Mouse (Mus musculus) left cerebral cortex, postnatal 36 days (tissue): ENCODE measurements around the gene Ezr. TPM values are rescaled to one million over a fixed set of nuclear protein-coding genes. Genes with fewer than 3 reads are reported as not detected.

Experiments
- DNase-seq, 2 experiments: peaks; one replicate each; pipeline ENCODE4 v3.0.0; 2021 to 2022; ENCODE audit warnings: low spot score in 2 of 2, mixed read lengths in 1 of 2
- intact Hi-C: fragments of 180-260 bp; cut with DNase I; formaldehyde crosslinking; loops from one replicate; pipeline ENCODE4 v1.15.1; 2025
- total RNA-seq, 2 experiments: library from RNA; stranded (reverse); gene quantifications; 2 replicates each; pipeline ENCODE4 v1.2.3; 2021

Ezr gene
- total RNA-seq, 2 experiments from 2014 or later, result 51.1 to 51.8 TPM

DNA sequence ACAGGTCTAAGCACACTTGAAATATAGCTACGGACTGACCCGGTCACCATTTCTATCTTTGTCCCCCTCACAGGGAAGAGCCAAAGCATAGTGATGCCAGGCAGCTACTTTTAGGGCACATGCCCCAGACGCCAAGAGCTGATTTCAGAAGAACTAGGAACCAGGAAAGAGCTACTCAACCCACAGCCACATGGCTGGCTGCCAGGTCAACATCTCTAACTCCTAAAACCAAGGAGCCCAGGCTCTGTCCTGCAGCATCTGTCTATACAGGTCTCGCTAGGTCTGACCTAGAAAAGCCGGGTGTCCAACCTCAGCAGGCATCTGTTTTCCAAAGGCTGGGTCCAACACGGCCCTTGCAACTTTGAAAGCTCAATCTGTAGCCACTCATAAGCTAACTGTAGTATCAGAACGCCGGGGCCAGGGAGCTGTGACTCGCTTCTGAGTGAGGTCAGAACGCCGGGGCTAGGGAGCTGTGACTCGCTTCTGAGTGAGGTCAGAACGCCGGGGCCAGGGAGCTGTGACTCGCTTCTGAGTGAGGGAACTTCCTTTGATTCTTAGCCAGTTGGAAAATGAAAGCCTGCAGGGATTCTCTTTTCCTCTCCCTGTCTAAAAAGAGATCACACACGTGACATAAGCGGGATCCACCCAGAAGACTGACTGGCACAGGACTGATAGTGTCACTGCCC is 33.7 kb downstream of the Ezr start:
- intact Hi-C loops, result no loop called here

DNA sequence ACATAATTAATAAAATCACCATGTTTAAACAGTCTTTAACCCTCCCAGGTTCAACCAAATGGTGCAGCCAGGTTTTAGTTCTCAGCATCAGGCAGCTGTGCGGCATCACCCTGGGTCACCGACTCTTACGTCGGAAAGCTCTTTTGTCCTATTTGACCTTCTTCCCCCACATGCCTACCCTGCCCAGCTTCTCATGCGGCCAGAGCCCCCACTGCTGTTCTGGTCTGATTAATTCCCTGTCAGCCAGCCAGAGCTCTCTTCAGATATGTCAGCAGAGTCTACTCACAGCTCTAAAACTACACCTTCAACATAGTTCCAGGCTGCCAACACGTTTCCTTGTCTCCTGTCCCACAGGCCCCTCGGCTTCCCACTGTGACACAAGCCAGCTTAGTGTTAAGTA is 35.1 kb downstream of the Ezr start:
- intact Hi-C loops, result no loop called here
- no peak for DNase-seq

More for the DNA sequence above, 33.7 kb downstream of the Ezr start:
- no peak for DNase-seq

DNA sequence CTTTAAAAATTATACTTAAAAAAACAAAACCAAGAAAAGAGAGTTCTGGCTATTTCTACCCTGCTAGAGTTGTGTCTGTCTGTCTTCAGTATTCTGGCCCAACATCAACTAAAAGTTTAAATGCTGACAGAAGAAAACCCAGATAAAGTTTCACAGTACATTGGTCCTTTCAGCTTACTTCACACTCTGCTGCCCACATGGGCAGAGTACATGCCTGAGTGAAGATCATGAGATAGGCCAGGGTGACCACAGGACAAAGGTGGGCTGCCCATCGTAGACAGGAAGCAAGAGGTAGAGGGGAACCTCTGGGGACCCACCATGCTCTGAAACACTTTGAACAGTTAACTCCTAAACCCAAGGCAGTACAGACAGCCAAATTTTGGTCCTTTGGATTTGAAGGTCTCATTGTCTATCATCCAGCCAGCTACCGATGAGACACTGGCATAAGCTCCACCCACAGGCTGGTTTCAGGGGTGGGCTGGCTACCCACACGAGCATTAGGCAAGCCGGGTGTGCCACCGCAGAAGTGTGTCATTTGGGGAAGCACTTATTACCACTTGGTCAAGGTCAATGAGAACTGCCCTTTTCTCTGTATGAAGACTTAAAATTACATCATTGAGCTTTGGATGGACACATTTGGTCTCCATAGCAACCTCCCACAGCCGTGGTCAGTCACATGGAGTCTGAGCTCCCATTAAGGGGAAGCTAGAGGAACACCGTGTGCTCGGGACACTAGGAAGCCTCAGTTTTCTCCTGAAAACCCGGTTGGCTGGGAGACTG is 35.9 kb downstream of the Ezr start:
- DNase-seq, result no peak
- intact Hi-C loops, result no loop called here

DNA sequence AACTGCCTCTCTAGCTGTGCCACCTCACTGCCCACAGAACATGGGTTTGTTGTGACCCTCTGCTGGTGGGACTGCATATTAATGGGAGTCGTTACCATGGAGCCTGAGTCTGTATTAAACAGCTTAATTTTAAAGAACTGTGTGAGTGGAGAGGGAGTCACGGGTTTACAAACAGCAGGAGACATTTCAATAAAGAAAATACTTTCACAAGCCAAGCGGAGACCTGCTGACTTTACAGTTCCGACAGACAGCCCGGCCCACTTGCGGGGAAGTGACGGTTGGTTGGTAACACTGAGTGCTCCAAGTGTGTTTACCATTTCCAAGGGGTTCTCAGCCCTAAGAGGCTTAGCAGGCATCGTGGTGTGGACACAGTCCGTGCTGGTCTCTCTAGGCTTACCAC is 36.6 kb downstream of the Ezr start:
- DNase-seq, result no peak
- intact Hi-C loops, result no loop called here

GRCm38 (mm10) chr17:6745503-6745902 is 37.1 kb downstream of the Ezr start:
- intact Hi-C loops, result no loop called here

DNA sequence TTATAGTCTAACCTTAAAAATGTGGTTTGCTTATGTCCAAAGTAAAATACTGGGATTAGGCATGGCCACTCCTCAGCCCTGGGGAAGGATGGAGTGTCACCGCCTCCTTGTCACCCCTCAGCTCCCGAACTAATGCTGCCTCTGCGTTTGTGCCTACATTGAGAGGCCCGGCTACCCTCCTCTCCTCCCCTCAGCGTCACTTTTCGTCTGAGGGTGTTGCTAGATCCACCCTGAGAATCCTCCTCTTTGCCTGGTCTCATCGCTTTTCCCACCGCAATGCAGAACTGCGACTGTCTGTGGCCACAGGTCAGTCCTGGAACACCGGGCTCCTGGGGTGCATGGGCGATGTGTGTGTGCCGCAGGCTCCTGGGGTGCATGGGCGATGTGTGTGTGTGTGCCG is 37.7 kb downstream of the Ezr start:
- intact Hi-C loops, result no loop called here
- DNase-seq, result no peak

More at GRCm38 (mm10) chr17:6745503-6745902, 37.1 kb downstream of the Ezr start:
- DNase-seq, result no peak

GRCm38 (mm10) chr17:6744366-6744765 is 38.2 kb downstream of the Ezr start:
- intact Hi-C loops, result no loop called here
- no peak for DNase-seq

DNA sequence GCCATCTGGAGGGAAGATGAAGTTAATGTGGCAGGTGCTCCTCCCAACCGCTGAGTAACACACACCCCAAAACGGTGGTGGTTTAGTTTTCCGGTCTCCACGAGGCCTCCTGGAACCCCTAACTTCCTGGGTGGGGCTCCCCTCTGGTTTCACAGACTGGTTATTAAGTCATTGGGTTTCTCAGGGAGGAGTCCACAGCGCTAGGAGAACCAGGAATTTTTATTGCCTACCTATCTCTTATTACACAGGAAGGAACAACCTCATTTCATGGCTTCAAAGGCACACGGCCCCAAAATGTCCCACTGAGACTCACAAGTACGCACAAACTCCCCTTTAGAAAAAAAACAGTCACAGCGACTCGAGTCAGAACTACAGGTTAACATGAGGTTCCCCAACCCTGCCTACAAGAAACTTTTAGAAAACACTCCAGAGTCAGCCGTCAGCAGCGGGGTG is 38.8 kb downstream of the Ezr start:
- intact Hi-C loops, result no loop called here
- DNase-seq, result no peak

DNA sequence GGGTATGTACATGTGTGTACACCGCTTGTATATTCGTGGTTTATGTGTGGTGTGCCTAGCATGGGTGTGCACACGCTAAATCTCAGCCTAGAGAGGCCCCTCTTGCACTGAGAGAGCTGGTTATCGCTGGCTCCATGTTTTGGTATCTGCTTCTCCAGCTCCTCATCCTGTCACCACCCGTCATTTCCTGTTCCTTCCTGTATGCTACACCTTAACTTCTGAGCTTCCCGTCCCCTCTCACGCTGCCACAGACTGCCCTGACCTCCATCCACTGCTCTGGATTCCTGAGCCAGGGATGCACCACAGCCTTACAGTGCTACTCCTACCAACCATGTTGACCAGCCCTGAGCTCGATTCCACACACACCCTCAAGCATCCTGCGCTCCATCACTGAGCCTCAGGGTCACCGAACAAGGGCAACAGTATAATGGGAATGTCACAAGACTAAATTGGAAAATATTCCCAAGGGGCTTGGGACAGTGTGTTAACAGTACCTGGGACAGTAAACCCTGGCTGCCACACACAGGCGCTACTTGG is 39.5 kb downstream of the Ezr start:
- intact Hi-C loops, result no loop called here
- DNase-seq, result no peak

- no peak for DNase-seq
- intact Hi-C loops, result no loop called here
Measured at GRCm38 (mm10) chr17:6742083-6743038, 40.2 kb downstream of the Ezr start.

DNA sequence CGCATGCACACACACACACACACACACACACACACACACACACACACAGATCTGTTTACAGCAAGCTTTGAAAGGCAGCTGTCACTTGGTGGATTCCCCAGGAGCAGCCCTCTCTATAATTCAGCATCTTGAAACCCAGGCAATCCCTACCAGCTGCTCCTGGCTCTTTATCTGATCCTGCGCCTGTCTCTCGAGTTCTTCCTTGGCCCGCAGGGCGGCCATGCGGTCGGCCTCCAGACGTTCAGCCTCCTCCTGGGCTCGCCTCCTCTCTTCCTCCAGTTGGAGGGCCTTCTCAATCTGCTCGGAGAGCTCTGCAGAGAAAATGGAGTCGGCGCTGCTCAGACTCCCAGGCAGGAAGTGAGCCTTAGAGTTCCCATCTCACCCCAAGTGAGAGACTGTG is 41.3 kb downstream of the Ezr start:
- DNase-seq, result no peak
- intact Hi-C loops, result no loop called here

DNA sequence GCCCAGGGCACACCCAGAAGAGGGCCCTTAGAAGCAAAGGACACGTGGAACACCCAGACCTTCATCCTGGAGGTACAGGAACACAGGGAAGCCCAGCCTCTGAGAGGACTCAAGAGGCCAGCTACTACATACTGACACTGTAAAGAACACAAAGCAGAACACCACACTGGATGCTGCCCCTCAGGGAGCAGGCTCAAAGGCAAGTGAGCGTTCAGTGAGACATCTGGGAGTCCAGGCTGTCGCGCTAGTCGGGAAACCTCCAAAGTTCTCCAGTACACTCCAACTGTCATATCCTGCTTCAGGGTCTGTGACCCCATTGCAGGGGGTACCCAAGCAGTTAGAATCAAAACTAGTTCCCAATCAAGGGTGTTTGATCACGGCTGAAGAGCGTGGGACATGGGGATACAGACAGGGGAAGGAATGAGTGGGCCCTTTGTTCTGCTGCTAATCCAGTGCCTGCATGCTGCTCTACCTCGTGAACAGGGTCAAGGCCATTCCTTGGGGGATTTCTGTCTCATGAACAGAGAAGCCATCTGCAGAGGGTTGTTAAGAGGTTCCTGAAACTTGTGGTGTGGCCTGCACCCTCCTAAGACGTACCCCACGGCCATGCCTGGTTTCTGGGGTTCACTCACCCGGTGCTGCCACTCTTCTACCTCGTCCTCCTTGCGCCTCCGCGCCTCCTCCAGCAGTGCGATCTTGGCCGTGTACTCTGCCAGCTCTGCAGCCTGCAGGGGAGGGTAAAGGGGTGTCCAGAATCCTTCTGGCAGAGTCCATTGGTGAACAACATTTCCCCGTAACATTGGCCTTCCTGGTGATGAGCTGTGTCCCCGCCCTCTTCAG is 42.0 kb downstream of the Ezr start:
- intact Hi-C loops, result no loop called here
- no peak for DNase-seq

DNA sequence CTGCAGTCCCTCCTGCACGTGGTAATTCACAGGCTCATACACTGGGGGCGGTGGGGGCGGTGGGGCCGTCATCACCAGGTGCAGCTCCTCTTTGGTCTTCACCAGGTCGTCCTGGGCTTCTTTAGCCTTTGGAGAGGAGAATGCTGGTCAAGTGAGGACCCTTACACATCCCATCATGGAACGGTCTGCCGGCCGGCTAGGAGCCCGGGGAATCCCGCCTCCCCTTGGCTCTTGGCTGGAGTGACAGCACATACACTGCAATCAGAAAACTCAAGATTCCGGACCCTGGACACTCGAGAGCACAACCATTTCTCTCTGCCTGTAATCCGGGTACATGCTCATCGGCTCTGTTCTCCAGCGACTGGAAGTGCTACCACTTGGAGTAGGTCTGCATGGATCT is 42.8 kb downstream of the Ezr start:
- intact Hi-C loops, result no loop called here
- no peak for DNase-seq

DNA sequence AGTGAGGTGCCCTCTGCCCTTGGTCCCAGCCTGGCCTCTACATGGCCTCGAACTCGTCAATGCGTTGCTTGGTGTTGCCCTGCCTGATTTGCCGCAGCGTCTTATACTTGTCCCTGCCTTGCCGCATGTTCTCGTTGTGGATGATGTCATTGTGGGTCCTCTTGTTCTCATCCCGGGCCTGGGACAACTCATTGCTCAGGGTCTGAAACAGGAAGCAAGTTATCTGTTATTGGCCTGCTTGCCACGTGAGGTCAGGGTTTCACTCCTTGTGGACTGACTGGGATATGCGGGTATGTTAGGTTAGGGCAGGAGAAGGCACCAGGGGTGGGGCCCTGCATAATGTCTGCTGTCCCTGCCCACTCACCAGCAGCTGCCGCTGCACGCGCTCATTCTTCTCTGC is 43.3 kb downstream of the Ezr start:
- intact Hi-C loops, result no loop called here

DNA sequence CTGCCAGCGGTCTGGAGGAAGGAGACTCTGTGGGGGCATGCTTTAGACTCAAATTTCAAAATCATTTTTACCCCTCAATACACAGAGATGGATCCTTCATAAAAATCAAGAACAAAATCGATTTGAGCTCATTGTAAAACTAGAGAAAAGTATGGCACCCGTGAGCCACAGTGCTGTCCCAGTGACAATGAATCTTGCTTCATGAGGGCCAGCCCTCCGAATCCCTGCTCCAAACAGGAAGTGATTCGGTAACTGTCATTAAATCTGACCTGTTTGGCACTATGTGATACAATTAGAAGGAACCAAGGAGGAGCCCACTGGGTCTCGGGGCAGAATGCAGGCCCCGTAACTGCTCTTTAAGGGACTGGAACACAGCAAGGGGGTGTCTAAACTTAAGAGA is 43.7 kb downstream of the Ezr start:
- intact Hi-C loops, result no loop called here
- DNase-seq, result no peak

More for the DNA sequence above, 43.3 kb downstream of the Ezr start:
- DNase-seq, result no peak

DNA sequence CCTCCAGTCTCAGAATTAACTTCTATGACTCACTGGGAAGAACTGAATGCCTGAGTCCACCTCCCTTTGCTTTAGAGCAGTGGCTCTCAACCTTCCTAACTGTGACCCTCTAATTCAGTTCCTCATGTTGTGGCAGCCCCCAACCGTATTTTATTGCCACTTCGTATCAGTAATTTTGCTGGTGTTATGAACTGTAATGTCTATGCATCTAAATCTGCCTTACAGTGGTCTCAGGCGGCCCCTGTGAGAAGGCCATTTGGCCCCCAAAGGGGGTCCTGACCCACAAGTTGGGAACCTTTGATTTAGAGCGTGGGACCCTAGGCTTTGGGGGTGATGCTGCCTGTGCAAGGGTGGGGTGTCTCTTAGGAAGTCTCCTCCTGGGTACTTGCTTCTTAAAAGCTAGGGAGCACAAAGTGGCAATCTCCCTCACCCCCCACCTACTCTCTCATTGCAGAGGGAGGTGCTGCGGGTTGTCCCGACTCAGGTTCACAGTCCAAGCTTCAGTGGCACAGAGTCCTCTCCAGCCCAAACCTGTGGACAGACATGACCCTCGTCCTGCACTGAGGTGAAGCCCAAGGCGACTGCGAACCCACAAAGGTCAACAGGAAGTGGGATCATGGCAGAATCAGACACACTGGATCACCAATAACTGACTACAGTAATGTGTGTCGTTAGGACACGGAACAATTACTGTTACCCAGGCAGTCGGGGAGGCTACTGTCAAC is 45.1 kb downstream of the Ezr start:
- DNase-seq, result no peak
- intact Hi-C loops, result no loop called here

GRCm38 (mm10) chr17:6736306-6737272 is 46.0 kb downstream of the Ezr start:
- intact Hi-C loops, result no loop called here
- no peak for DNase-seq
